Mouse (Mus musculus) spleen, postnatal 14 days (tissue): ENCODE data around the gene Slc12a4.
A peak's percentile ranks its signal among the peaks of the same experiment; 100 is the strongest.

Source experiments
- DNase-seq, 2 experiments: peaks; one replicate each; pipeline ENCODE4 v3.0.0; 2021 to 2022; ENCODE audit warnings: low spot score in 2 of 2

The Slc12a4 gene

DNA sequence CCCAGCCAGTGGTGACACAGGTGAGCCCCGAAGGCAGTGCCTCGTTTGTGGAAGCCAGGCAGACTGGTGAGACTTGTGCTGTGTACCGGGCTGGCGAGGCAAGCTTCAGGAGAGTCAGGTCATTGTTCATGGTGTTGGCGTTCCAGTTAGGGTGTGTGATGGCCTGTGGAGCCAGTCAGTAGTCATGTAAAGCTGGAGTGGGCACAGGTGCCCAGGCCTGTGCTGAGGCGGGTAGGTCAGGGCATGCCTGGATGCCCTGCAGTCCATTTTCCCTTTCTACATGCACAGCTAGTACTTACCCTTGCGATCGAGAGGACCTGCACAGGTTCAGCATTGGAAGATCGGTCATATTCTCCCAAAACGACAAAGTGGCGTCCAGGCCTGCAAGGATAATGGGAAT is 33.4 kb downstream of the Slc12a4 start:
- DNase-seq = no peak

DNA sequence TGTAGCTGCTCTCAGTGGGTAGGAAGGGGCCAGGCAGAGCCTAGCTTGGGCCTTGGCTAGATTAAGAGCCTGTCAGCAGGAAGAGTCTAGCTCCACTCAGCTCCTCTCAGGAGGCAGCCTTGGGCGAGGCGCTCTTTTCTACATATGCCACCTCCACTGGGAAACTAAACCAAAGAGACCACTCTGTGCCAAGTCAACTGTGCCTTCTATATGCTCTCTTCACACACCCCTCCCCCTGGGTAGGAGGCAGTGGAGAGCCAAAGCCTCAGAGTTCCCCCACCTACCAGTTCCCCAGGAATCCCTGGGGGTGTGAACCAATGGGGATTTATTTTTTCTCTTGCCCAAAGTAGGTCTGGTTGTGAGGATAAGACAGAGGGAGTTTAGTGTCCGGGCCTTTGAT is 34.6 kb downstream of the Slc12a4 start:
- no peak for DNase-seq

DNA sequence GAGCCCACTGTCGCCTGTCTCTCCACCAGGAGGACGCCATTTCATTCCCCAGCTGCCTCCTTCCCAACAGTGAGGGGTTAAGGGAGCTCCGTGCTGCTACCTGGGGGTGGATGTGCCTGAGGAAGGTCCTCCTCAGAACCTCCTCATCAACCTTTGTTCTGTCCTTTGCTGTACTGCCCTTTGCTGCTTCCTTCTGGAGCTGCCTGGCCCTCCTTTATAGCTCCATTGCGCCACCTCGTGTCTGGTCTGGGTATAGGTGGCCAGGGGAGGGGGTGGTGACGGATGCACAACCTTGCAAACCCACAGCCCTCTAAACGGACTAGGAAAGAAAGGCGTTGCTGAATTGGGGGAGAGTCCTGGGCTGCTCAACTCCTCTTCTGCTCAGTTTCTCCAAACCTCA is 35.3 kb downstream of the Slc12a4 start:
- DNase-seq = peak; percentile 75 to 91

DNA sequence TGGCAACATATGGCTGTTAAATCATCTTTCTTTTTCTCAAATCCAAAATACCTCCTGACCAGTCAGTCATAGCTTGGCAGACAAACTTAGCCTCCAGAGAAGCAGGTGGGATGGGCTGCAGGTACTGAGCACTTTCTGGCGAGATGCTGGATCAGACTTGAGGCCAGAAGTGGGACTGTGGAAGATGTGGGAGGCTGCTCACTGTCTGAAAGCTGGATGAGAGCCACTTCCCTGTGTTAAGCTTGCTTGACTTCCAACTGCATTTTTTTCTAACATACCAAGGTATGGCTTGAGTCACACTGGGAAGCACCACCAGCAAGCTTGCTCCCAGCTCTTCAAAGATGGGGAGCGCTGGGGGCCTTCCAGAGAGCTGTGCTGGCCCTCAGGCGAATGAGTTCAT is 40.8 kb downstream of the Slc12a4 start:
- DNase-seq = no peak

DNA sequence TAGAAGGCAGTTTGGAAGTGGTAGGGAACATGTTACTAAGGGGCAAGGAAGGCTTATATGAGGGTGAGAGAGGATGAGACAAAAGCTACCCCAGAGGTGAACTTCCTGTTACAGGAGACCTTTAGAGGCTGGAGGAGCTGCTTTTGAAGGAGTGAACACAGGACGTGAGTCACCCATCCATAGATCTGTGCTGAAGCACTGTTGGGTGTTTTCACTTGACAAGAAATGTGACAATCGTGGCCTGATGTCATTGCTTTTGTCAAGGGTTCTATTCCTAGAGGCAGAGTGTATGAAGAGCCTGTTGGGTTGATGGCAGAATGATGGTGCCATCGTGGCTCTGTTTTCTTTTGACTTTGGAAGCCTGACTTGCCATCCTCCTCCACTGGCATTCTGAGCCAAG is 46.5 kb downstream of the Slc12a4 start:
- no peak for DNase-seq

DNA sequence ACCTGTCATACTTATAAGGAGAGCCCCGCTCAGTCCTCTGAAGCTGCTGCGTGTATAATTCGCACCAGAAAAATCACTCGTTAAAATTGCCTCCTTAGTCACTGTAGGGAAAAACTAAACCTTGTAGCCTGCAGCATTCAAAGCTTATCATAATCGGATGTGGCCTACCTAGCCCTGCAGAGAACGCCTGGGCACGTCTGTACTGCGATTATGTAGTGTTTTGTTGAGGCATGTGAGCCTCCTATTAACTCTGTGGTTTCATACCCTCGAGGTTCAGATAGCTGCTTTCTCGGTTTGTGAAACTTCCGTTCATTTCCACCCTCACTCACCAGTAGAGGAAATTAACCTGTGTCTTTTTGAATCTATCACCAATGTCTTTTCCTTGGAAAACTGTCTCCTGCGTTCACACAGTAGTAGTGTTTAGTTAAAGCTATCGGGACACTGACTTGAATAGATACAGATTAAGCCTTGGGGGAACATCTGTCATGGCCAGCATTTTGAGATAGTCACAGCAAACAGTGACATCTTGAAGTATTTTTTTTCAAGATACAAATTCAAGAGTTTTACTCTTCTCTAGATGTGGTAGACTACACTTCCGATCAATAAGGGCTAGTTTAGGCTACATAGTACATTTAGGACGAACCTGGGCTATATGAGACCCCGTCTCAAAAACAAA is 64.8 kb downstream of the Slc12a4 start:
- no peak for DNase-seq

DNA sequence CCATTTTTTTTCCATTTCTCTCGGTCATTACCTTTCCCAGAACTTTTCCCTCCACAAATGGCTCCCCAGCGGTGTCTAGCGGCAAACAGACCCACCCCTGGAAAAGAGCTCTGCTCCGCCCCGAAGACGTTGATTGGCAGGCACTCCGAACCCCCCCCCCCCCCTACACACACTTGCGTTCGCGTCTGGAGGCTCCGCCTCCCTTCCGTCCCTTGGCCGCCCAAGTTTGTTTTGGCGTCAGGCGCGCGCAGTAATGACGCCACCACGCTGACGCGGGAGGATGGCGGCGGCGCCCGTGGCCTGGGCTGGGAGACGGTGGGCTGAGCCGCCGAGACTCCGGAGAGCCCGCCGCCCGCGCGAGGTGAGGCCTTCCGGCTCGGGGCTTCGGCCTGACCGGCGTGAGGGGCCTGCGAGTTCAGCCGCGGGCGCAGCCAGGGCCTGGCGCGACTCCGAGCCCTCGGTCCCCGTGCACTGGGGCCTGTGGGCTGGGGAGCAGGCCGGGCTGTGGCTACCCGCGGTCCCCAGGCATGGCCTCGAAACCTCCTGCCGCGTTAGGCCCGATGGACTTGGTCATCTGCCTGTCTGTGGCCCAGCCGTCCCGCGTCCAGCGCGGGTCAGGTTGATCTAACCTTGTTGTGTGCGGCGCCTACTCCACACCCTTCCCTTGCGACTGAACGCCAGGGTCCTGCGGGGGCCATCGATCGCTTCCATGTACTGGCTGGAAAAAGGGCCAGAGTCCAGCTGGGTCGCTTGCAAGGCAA is 65.5 kb downstream of the Slc12a4 start, which contains the start of gene Pskh1:
TSS of gene Pskh1 (plus strand) at position 262 of the 761 bp plus-strand sequence.
- peak; percentile 86 to 92 for DNase-seq

DNA sequence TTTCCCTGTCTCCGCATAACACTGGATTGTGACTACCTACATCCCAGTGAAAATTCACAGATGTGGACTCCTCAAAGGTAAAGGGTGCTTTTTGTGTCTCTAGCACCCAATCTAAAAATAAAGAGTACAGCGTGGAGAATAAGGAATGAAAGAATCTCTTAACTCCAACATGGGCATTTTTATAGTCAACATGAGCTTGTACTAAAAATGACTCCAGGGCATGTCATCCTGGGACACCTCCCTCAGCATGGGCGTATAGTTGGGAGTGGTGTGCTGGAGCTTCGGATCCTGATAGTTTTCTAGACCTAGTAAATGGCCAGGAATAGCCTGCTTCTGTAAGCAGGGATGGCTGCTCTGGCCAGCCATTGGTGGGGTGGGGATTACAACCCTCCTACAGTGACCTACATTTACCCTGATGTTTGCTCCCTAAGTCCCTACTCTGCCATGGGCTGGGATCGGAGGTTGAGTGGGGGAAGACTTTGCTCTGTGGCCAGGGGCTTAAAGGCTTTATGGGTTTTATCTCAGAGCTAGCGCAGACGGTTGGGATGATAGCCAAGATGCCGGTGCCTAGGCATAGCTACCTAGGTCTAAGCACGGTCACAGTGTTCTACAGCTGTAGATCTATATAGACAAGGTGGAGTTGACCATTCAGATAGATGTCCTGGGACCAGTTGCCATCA is 68.0 kb downstream of the Slc12a4 start:
- no peak for DNase-seq
